Mouse (Mus musculus) kidney, postnatal 0 days (tissue): Measurements from ENCODE around the gene Rab44. TPM values are rescaled to one million over a fixed set of nuclear protein-coding genes. Genes with fewer than 3 reads are reported as not detected.

Experiments
- ATAC-seq: fragments of 200-750 bp; cut with Nextera tagmentation; replicated peaks from 2 replicates; pipeline ENCODE4 v1.8.0; 2017; ENCODE audit warnings: low read depth, moderate number of reproducible peaks, moderate TSS enrichment, moderate library complexity; ENCODE audit not compliant: low FRiP score
- DNase-seq: peaks from one replicate; pipeline ENCODE4 v3.0.0-alpha.2; 2016; ENCODE audit warnings: low spot score
- H3K27ac ChIP-seq: fragments of 300-500 bp; sonication (generic); 2 replicates; pipeline ENCODE4 v1.5.1; 2014; ENCODE audit warnings: mild to moderate bottlenecking
- H3K27me3 ChIP-seq: fragments of 300-500 bp; sonication (generic); 2 replicates; pipeline ENCODE4 v1.6.1; 2014; ENCODE audit warnings: low read length, mixed read lengths; ENCODE audit not compliant: insufficient read depth
- H3K36me3 ChIP-seq: fragments of 300-500 bp; sonication (generic); 2 replicates; pipeline ENCODE4 v1.6.1; 2014; ENCODE audit warnings: low read length, mixed read lengths; ENCODE audit not compliant: insufficient read depth
- H3K4me1 ChIP-seq: fragments of 300-500 bp; sonication (generic); replicated peaks from 2 replicates; pipeline ENCODE4 v1.6.1; 2014; ENCODE audit warnings: antibody characterized with exemption, low read length, mixed read lengths; ENCODE audit not compliant: insufficient read depth
- H3K4me2 ChIP-seq: fragments of 300-500 bp; sonication (generic); 2 replicates; pipeline ENCODE4 v1.6.1; 2014; ENCODE audit warnings: mild to moderate bottlenecking, low read length, moderate library complexity, mixed read lengths
- H3K4me3 ChIP-seq: fragments of 300-500 bp; sonication (generic); replicated peaks from 2 replicates; pipeline ENCODE4 v1.5.1; 2014; ENCODE audit warnings: low read depth, low read length
- H3K9ac ChIP-seq: fragments of 300-500 bp; sonication (generic); 2 replicates; pipeline ENCODE4 v1.6.1; 2014; ENCODE audit warnings: low read depth, low read length
- H3K9me3 ChIP-seq: fragments of 300-500 bp; sonication (generic); replicated peaks from 2 replicates; pipeline ENCODE4 v1.6.1; 2016; ENCODE audit warnings: low read length, inconsistent platforms, mixed read lengths
- CTCF ChIP-seq: IDR thresholded peaks from 2 replicates; pipeline ENCODE4 v1.5.1; 2016; ENCODE audit warnings: antibody characterized with exemption, low read depth, mild to moderate bottlenecking, moderate library complexity
- WGBS: fragments of 180-500 bp; shearing (Covaris S2); extraction: QIAGEN DNeasy Blood & Tissue Kit; methylation state at CpG from one replicate; pipeline ENCODE4 v1.1.7; 2014; 5-methylcytosine and 5-hydroxymethylcytosine counted together
- polyA plus RNA-seq: library from polyadenylated mRNA; unstranded; fragments of >200 nt; fragmentation: Nextera tagmentation; extraction: Ambion mirVana; gene quantifications from 2 replicates; pipeline ENCODE4 v1.2.1, GENCODE M21; 2015

The Rab44 gene
- polyA plus RNA-seq, 1 experiment from 2014 or later, result 0.21 TPM

DNA sequence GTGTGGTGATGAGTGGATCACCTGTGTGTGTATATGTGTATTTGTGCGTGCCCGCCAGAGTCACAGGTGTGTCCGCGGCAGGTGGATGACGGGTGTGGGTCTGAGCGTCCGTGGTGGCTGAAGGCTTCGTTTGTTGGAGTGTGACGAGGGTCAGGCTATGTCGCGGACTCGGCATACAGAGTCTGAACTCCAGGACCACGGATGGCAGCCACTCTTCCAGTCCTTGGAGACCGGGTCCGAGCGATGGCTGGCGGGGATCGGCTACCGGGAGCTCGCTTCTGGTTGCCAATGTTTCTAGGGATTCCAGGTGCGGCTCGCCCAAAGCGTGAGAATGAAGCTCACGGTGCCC is 20.0 kb upstream of the Rab44 start:
- Histone ChIP-seq H3K9me3 (no peaks in the 10 kb centered on the region), H3K9ac (peak overlapping the region; percentile 77), H3K36me3 (no peaks in the 10 kb centered on the region), H3K4me1 (0 out of 2 replicates have a peak, but pooled peaks cover 5% of the 10 kb centered on the region), H3K4me2 (peak overlapping the region; percentile 82), H3K27ac (peak overlapping the region; percentile 78), H3K4me3 (peak overlapping the region; percentile 61), H3K27me3 (0 out of 2 replicates have a peak, but pooled peaks cover 2% of the 10 kb centered on the region)
- TF ChIP-seq CTCF, result no peak
- DNase-seq, result no peak
- peak; percentile 37 for ATAC-seq
- under 1% methylated on average over 24 of the region's 24 CpGs for WGBS

DNA sequence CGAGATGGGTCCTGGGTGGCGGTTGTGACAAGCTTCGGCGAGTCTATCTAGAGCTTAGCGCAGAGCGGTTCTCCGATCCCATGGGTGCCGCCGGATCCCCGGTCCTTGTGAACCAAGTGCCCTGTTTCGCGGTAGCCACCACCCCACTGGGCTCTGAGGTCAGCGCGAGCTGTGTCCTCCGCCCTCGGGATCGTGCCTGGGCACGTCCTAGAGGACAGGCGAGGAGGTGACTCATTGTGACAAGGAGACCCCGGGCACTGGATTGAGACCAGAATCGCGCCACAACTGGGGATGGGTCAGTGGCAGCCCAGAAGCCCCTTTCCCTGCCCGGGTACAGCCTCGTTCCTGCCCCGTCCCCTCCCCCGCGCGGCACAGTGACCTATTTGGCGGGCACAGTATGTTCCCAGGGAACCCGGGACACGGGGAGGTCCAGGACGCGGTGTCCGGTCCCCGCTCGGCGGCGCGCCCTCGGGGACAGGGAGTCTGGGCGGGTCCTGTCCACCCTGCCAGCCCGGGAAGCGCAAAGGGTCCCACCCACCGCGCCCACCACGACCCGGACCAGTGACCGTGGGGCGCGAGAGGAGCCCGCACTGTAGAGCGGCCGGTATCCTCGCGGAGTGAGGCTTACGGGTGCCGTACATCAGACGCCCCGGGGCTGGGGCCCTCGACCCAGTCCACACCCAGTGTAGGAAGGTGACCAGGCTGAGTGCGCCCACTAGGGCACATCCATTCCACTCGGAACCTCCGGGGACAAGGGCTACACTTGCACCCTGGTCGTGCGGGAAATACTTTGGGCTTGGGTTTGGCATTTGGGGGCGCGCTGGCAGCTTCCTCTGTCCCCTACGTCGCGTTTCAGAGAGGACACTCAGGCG is 19.4 kb upstream of the Rab44 start:
- ATAC-seq (peak; percentile 44; the same call in 1 of the 2 replicates), DNase-seq (peak; percentile 28)
- Histone ChIP-seq H3K9ac (peak overlapping the region; percentile 77), H3K9me3 (no peaks in the 10 kb centered on the region), H3K36me3 (no peaks in the 10 kb centered on the region), H3K4me2 (peak overlapping the region; percentile 82), H3K27ac (peak overlapping the region; percentile 78), H3K4me1 (0 out of 2 replicates have a peak, but pooled peaks cover 5% of the 10 kb centered on the region), H3K4me3 (peak overlapping the region; percentile 61), H3K27me3 (0 out of 2 replicates have a peak, but pooled peaks cover 2% of the 10 kb centered on the region)
- no peak for TF ChIP-seq CTCF
- WGBS, result under 1% methylated on average over 69 of the region's 71 CpGs

DNA sequence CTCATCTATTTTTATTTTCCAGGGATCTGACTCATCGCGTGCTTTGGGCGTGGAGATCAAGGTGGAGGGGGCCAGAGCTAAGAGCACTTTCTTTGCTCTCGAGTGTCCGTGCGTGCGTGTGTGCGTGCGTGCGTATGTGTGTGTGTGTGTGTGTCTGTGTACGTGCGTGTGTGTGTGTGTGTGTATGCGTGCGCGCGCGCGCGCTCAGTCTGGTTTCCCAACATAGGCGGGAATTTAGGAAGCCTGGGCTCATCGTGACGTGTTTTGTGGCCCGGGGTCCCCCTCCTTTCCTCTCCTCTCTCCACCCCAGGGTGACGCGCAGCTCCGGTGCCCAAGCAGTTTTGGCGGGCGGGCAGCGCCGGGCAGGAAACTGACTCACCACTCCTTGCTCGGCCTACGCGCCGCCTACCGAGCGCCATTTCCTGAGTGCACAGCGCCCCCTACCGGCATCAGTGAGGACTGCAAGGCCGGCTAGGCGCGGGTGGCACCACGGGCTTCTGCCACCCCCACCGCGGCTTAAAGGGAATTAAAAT is 18.7 kb upstream of the Rab44 start:
- Histone ChIP-seq H3K36me3 (no peaks in the 10 kb centered on the region), H3K4me1 (0 out of 2 replicates have a peak, but pooled peaks cover 5% of the 10 kb centered on the region), H3K4me2 (peak overlapping the region; percentile 82), H3K27ac (peak overlapping the region; percentile 78), H3K9ac (peak overlapping the region; percentile 77), H3K9me3 (no peaks in the 10 kb centered on the region), H3K27me3 (0 out of 2 replicates have a peak, but pooled peaks cover 2% of the 10 kb centered on the region), H3K4me3 (peak overlapping the region; percentile 61)
- ATAC-seq (peak; percentile 72), DNase-seq (peak; percentile 92)
- peak; percentile 99 for TF ChIP-seq CTCF
- whole genome bisulfite sequencing, result under 1% methylated on average over 44 of the region's 44 CpGs

DNA sequence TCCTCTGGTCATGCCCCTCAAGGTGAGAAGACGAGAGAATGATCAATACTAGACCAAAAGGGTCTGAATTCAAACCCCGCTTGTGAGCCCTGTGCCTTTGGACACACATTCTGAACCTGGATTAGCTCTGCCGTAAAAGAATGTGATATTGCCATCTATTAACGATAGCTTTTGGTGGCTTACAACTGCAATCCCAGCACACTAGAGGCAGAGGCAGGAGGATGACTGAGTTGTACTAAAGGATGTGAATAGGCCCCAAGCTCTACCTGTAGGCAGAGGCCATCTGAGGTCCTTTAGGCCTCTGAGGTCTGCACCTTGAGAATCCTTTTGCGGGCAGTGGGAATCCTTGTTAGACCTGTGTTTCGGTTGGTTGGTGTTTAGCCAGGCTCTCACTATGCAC is 17.7 kb upstream of the Rab44 start:
- Histone ChIP-seq H3K4me1 (0 out of 2 replicates have a peak, but pooled peaks cover 5% of the 10 kb centered on the region), H3K36me3 (no peaks in the 10 kb centered on the region), H3K9ac (no peak overlapping the region), H3K4me2 (peak overlapping the region; percentile 82; the same call in 1 of the 2 replicates), H3K27me3 (0 out of 2 replicates have a peak, but pooled peaks cover 2% of the 10 kb centered on the region), H3K4me3 (no peak overlapping the region), H3K9me3 (no peaks in the 10 kb centered on the region), H3K27ac (no peak overlapping the region)
- WGBS, result 85% methylated on average over 6 of the region's 6 CpGs
- ATAC-seq (no peak), DNase-seq (no peak)
- TF ChIP-seq CTCF, result no peak

DNA sequence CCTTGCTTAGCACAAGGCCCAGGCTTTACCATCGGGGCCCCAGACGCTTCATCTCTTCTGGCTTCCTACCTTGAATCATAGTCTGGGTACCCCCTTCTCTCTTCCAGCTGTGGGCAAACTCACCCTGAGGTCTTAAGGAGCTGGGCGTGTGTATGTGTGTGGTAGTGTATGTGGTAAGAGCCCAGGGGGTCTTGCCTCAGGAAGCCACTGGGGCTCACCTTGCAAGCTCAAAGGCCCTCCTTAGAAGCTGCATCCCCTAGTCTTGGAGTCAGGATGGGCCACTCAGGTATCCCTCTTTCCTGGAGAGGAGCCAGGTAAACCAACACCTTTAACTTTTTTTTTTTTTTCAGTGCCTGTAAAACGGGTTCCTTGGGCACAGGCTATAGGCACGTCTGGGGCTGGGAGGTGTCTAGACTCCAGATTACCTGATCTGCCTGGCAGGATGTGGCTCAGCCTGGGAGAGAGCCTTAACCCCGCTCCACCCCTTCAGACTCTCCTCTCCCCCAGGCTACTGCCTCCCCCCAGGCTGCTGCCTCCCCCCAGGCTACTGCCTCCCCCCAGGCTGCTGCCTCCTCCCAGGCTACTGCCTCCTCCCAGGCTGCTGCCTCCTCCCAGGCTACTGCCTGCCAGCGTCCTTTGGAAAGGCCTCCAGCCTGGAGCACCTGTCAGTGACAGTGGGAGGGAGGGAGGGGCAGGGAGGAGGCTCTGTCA is 16.9 kb upstream of the Rab44 start:
- Histone ChIP-seq H3K9me3 (no peaks in the 10 kb centered on the region), H3K4me2 (no peak overlapping the region), H3K4me1 (0 out of 2 replicates have a peak, but pooled peaks cover 5% of the 10 kb centered on the region), H3K36me3 (no peaks in the 10 kb centered on the region), H3K27me3 (0 out of 2 replicates have a peak, but pooled peaks cover 2% of the 10 kb centered on the region), H3K4me3 (no peak overlapping the region), H3K27ac (no peak overlapping the region), H3K9ac (no peak overlapping the region)
- TF ChIP-seq CTCF, result no peak
- ATAC-seq, result no peak
- WGBS, result 62% methylated on average over 7 of the region's 7 CpGs
- DNase-seq, result no peak

DNA sequence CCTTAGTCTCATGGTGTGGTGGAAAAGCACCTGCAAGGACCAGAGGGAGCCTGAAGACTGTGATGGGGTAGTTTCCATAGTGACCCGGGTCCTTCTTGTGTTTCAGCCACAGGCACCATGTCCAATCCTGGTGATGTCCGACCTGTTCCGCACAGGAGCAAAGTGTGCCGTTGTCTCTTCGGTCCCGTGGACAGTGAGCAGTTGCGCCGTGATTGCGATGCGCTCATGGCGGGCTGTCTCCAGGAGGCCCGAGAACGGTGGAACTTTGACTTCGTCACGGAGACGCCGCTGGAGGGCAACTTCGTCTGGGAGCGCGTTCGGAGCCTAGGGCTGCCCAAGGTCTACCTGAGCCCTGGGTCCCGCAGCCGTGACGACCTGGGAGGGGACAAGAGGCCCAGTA is 15.7 kb upstream of the Rab44 start:
- Histone ChIP-seq H3K27me3 (0 out of 2 replicates have a peak, but pooled peaks cover 2% of the 10 kb centered on the region), H3K27ac (no peak overlapping the region), H3K4me1 (0 out of 2 replicates have a peak, but pooled peaks cover 5% of the 10 kb centered on the region), H3K4me3 (no peak overlapping the region), H3K36me3 (no peaks in the 10 kb centered on the region), H3K9ac (no peak overlapping the region), H3K9me3 (no peaks in the 10 kb centered on the region), H3K4me2 (no peak overlapping the region)
- DNase-seq, result no peak
- 94% methylated on average over 24 of the region's 24 CpGs for WGBS
- ATAC-seq, result no peak
- TF ChIP-seq CTCF, result no peak
